Mouse (Mus musculus) forebrain, embryonic 13.5 days (tissue): Measurements from ENCODE around the gene Tln1. TPM values are rescaled to one million over a fixed set of nuclear protein-coding genes. Genes with fewer than 3 reads are reported as not detected.

ENCODE experiments used
- ATAC-seq: fragments of 200-750 bp; cut with Nextera tagmentation; 2 replicates; pipeline ENCODE4 v1.8.0; 2017
- H3K27ac ChIP-seq: fragments of 300-500 bp; sonication (generic); 2 replicates; pipeline ENCODE4 v1.5.1; 2015; ENCODE audit warnings: inconsistent platforms, mild to moderate bottlenecking, moderate library complexity
- H3K27me3 ChIP-seq: fragments of 300-500 bp; sonication (generic); 2 replicates; pipeline ENCODE4 v1.6.1; 2015; ENCODE audit warnings: mild to moderate bottlenecking, inconsistent platforms
- H3K36me3 ChIP-seq: fragments of 300-500 bp; sonication (generic); 2 replicates; pipeline ENCODE4 v1.6.1; 2015; ENCODE audit warnings: mild to moderate bottlenecking, inconsistent platforms; ENCODE audit not compliant: poor library complexity, severe bottlenecking
- H3K4me1 ChIP-seq: fragments of 300-500 bp; sonication (generic); 2 replicates; pipeline ENCODE4 v1.6.1; 2015; ENCODE audit warnings: inconsistent platforms
- H3K4me2 ChIP-seq: fragments of 300-500 bp; sonication (generic); 2 replicates; pipeline ENCODE4 v1.6.1; 2015; ENCODE audit warnings: inconsistent platforms, mild to moderate bottlenecking, moderate library complexity
- H3K4me3 ChIP-seq: fragments of 300-500 bp; sonication (generic); 2 replicates; pipeline ENCODE4 v1.5.1; 2015; ENCODE audit warnings: mild to moderate bottlenecking, inconsistent platforms
- H3K9ac ChIP-seq: fragments of 300-500 bp; sonication (generic); 2 replicates; pipeline ENCODE4 v1.6.1; 2015; ENCODE audit warnings: mild to moderate bottlenecking, inconsistent platforms
- H3K9me3 ChIP-seq: fragments of 300-500 bp; sonication (generic); replicated peaks from 2 replicates; pipeline ENCODE4 v1.6.1; 2016; ENCODE audit warnings: inconsistent platforms
- WGBS: fragments of 180-500 bp; shearing (Covaris S2); methylation state at CpG from one replicate; pipeline ENCODE4 v1.1.7; 2015; 5-methylcytosine and 5-hydroxymethylcytosine counted together
- polyA plus RNA-seq: library from polyadenylated mRNA; unstranded; fragments of >200 nt; fragmentation: Nextera tagmentation; extraction: Ambion mirVana; gene quantifications from 2 replicates; pipeline ENCODE4 v1.2.1, GENCODE M21; 2015

Tln1 gene
- polyA plus RNA-seq, 1 experiment from 2014 or later: 54.7 TPM

DNA sequence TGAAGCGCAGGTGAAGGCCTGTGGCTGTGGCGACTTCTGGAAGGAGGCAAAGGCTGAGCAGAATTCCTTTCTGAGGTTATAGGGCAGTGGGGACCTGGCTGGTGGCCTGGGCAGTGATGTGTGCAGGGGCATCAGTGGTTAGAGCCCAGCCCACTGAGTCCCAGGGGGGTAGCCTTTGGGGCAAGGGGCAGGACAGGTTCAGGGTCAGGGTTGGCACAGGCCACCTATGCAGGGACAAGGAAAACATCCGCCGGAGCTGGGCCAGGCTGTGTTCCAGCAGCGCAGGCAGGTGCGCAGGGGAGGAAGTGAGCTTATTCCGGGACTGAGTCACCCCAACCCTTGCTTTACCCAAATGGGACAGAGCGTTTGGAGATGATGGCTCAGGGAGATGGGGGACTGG, 23.9 kb upstream of the Tln1 start:
- H3K9me3 ChIP-seq: no peaks in the 10 kb centered on the region
- no peak overlapping the region for H3K4me2 ChIP-seq
- H3K9ac ChIP-seq: no peak overlapping the region
- H3K4me3 ChIP-seq: no peak overlapping the region
- H3K27ac ChIP-seq: no peak overlapping the region
- H3K27me3 ChIP-seq: no peaks in the 10 kb centered on the region
- H3K36me3 ChIP-seq: peaks cover 39% of the 10 kb centered on the region
- 82% methylated on average over 8 of the region's 8 CpGs for WGBS
- ATAC-seq: no peak
- H3K4me1 ChIP-seq: no peaks in the 10 kb centered on the region

DNA sequence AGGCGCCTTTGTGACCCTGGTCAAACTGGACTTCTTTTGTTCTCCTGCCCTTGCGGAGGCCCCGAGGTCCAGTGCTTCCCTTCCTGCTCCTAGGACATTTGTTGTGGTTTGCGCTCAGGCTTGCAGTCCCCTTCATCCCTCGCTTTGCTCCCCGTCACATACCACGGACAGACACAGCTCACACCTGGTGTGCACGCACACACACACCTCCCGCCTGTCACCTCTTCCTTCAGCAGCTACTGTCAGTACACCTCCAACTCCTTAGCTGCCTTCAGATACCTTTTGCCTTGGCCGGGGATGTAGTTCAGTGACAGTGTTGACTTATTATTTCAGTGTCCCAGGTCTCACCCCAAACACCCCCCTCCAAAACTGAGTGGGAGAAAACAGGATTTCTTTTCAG, 23.2 kb upstream of the Tln1 start:
- Histone ChIP-seq H3K4me1 (no peaks in the 10 kb centered on the region), H3K4me3 (no peak overlapping the region), H3K9me3 (no peaks in the 10 kb centered on the region), H3K27ac (no peak overlapping the region), H3K9ac (no peak overlapping the region), H3K4me2 (no peak overlapping the region), H3K27me3 (no peaks in the 10 kb centered on the region), H3K36me3 (peaks cover 46% of the 10 kb centered on the region)
- ATAC-seq: no peak
- WGBS: 63% methylated on average over 10 of the region's 10 CpGs

DNA sequence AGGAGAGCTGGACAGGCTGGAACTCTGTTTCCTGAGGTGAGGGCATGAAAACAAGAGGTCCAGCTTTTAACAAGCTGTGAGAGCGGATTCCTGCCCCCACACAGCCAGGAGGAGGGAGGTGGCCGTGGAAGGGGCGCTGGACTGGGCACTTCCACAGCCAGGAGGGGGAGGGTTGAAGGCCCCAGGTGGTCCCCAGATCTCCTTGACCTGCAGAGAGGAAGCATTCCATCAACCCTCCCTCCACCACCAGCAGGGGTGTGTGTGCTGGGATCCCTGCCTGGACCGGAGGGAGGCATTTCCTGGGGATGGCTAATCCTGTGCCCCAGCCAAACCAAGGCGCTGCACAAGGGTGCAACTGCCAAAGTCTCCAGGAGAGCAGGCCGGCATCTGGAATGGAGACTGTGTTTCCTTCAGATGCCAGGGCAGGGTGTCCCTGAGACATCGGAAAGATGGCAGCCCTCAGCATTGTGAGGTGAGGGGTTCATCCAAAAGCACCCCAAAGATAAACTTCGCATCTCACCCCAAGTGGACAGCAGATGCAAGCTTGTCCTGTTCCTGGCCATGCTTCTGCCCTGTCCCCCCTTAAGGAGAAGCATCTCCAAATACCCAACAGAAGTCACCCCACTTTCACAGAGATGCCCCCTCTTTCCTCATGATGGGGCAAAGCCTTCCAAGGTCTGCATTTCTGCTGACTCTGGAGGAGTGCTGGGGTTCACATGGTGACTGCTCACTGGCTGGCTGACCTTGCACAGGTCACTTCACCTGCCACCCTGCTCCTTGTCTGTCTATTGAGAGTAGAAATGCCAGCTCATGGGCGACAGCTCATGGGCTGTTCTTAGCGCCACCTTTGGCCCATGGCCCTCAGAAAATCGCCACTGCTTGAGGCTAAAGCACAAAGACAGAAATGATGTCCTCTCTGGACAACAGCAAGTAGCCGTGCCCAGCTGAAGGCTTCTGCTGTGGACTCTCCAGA, 22.2 kb upstream of the Tln1 start, which contains the start of gene Msmp:
Gene Msmp, minus strand, starts transcription at position 51 of the 973 bp plus-strand sequence.
- Histone ChIP-seq H3K36me3 (peaks cover 51% of the 10 kb centered on the region), H3K27me3 (no peaks in the 10 kb centered on the region), H3K4me3 (no peak within 1 kb of the TSS), H3K9me3 (no peaks in the 10 kb centered on the region), H3K9ac (no peak within 1 kb of the TSS), H3K4me1 (peaks cover 4% of the 10 kb centered on the region), H3K27ac (no peak within 1 kb of the TSS), H3K4me2 (no peak within 1 kb of the TSS)
- WGBS: 65% methylated on average over 12 of the region's 12 CpGs
- no peak for ATAC-seq

DNA sequence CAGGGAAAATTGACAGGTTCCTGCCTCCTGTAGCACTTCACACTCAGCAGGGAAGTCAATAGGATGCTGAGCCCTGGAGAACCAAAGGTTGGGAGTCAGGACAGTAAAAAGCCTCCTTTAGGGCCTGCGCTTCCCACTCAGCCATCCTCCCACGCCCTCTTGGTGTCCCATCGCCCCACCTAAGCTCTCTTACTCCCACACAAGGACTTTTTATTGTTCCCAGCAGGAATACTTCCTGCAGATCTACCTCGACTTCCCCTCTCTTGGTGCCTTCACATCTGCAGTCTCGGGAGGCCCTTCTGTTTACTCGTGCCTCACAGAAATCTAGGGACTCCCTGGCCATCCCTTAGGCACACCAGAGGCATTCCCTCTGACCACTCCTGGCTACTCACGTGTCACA, 20.9 kb upstream of the Tln1 start:
- no peak for ATAC-seq
- Histone ChIP-seq H3K36me3 (peaks cover 51% of the 10 kb centered on the region), H3K9ac (no peak overlapping the region), H3K4me1 (peaks cover 10% of the 10 kb centered on the region), H3K4me2 (no peak overlapping the region), H3K4me3 (no peak overlapping the region), H3K9me3 (no peaks in the 10 kb centered on the region), H3K27ac (no peak overlapping the region), H3K27me3 (no peaks in the 10 kb centered on the region)
- WGBS: 81% methylated on average over 7 of the region's 7 CpGs

DNA sequence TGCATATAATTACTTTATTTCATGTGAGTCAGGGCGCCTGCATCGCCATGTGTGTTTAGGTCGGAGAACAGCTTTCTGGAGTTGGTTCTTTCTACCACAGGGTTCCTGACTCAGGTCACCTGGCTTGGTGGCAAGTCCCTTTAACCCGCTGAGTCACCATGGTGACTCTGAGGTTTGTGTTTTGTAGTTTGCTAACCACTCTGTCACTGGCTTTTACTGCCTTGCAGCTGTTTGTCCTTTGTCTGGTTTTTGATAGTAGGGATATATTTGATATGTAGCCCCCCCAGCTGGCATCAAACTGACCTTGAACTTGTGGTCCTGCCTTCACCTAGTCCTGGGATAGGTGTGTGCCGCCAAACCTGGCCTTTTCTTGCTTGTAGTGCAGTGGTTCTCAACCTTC, 19.8 kb upstream of the Tln1 start:
- WGBS: 94% methylated on average over 5 of the region's 5 CpGs
- Histone ChIP-seq H3K27ac (no peak overlapping the region), H3K27me3 (no peaks in the 10 kb centered on the region), H3K36me3 (peaks cover 51% of the 10 kb centered on the region), H3K9ac (no peak overlapping the region), H3K4me3 (no peak overlapping the region), H3K4me2 (no peak overlapping the region), H3K4me1 (peaks cover 21% of the 10 kb centered on the region), H3K9me3 (no peaks in the 10 kb centered on the region)
- ATAC-seq: no peak

DNA sequence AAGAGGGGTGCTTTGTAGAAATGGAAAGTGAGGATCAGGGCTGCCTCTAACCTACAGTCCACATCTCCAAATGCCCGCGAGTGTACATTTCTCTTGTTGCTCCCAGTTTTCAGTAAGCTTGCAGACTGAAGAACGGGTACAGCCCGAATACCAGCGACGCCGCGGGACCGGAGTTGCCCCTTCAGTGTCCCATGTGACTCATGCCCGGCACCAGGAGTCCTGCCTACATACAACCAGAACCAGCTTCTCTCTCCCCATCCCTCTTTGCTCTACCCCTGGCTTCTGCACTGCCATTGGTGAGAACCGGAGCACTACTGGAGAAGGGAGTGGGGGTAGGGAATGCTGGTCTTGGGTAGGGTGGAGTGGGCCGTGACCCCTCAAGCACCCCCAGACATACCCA, 18.9 kb upstream of the Tln1 start:
- WGBS: 96% methylated on average over 12 of the region's 12 CpGs
- no peak for ATAC-seq
- H3K4me2 ChIP-seq: no peak overlapping the region

DNA sequence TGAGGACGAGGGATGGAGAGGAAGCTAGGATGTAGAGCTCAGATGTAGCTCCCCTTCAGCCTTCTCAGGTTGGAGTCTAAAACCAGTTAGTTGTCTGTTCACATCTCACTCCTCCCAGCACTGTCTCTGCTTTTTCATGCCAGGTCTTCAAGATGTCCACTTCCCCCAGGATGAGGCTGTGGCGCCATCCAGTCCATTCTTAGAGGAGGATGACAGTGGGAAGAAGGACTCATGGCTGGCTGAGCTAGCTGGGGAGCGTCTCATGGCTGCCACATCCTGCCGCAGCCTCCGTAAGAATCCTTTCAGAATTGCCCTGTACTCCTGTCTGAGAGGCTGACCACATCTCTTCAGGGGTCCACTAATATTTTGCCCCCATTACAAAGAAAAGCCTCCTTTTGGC, 18.2 kb upstream of the Tln1 start:
- no peak overlapping the region for H3K4me3 ChIP-seq
- ATAC-seq: no peak
- peaks cover 36% of the 10 kb centered on the region for H3K4me1 ChIP-seq
- no peak overlapping the region for H3K27ac ChIP-seq
- H3K27me3 ChIP-seq: no peaks in the 10 kb centered on the region
- no peak overlapping the region for H3K4me2 ChIP-seq
- WGBS: 91% methylated on average over 5 of the region's 5 CpGs
- no peak overlapping the region for H3K9ac ChIP-seq
- no peaks in the 10 kb centered on the region for H3K9me3 ChIP-seq
- H3K36me3 ChIP-seq: peaks cover 51% of the 10 kb centered on the region

More for the DNA sequence above, 18.9 kb upstream of the Tln1 start:
- Histone ChIP-seq H3K9ac (no peak overlapping the region), H3K27me3 (no peaks in the 10 kb centered on the region), H3K4me1 (peaks cover 29% of the 10 kb centered on the region), H3K27ac (no peak overlapping the region), H3K9me3 (no peaks in the 10 kb centered on the region), H3K4me3 (no peak overlapping the region), H3K36me3 (peaks cover 51% of the 10 kb centered on the region)

DNA sequence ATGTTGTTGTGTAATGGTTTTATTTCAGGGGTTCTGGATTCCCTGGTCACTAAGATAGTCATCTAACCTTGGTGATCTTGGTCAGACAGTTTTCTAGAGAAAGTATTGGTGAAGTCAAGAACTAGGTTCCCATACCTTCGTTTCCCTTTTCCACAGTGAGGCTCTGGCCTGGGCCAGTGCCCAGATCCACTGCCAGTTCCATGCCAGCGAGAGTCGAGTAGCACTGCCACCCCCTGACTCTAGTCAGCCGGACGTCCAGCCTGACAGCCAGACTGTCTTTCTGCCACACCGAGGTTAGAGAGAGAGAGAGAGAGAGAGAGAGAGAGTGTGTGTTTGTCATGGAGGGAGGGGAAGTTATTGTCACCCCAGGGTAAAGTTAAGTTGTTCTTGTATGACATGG, 17.2 kb upstream of the Tln1 start:
- no peak for ATAC-seq
- H3K9ac ChIP-seq: peak overlapping the region; percentile 91
- WGBS: 84% methylated on average over 6 of the region's 6 CpGs

DNA sequence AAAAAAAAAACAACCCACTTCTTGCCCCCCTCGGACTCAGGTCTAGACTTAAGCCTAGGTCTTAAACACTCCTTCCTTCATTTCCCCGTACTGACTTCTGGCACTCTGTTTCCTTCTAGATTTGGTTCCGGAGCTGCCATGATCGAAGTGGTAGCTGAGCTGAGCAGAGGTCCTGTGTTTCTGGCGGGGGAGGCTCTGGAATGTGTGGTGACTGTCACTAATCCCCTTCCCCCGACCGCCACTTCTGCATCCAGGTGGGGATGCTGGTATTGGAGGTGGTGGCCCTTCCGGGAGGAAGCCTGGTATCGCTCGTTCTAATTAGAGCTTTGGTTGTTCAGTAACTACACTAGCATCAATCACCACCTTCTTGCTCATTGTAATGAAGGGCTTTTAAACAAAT, 16.8 kb upstream of the Tln1 start:
- 9% methylated on average over 10 of the region's 10 CpGs for WGBS
- Histone ChIP-seq H3K4me1 (peaks cover 46% of the 10 kb centered on the region), H3K4me2 (peak overlapping the region; percentile 94), H3K36me3 (peaks cover 42% of the 10 kb centered on the region), H3K9ac (peak overlapping the region; percentile 91), H3K27ac (peak overlapping the region; percentile 72; the same call in 1 of the 2 replicates), H3K4me3 (peak overlapping the region; percentile 88), H3K9me3 (no peaks in the 10 kb centered on the region), H3K27me3 (no peaks in the 10 kb centered on the region)
- no peak for ATAC-seq

More for the DNA sequence above, 17.2 kb upstream of the Tln1 start:
- peak overlapping the region; percentile 88 for H3K4me3 ChIP-seq
- H3K4me2 ChIP-seq: peak overlapping the region; percentile 94
- no peaks in the 10 kb centered on the region for H3K27me3 ChIP-seq
- no peak overlapping the region for H3K27ac ChIP-seq
- H3K9me3 ChIP-seq: no peaks in the 10 kb centered on the region
- peaks cover 46% of the 10 kb centered on the region for H3K4me1 ChIP-seq
- peaks cover 45% of the 10 kb centered on the region for H3K36me3 ChIP-seq

DNA sequence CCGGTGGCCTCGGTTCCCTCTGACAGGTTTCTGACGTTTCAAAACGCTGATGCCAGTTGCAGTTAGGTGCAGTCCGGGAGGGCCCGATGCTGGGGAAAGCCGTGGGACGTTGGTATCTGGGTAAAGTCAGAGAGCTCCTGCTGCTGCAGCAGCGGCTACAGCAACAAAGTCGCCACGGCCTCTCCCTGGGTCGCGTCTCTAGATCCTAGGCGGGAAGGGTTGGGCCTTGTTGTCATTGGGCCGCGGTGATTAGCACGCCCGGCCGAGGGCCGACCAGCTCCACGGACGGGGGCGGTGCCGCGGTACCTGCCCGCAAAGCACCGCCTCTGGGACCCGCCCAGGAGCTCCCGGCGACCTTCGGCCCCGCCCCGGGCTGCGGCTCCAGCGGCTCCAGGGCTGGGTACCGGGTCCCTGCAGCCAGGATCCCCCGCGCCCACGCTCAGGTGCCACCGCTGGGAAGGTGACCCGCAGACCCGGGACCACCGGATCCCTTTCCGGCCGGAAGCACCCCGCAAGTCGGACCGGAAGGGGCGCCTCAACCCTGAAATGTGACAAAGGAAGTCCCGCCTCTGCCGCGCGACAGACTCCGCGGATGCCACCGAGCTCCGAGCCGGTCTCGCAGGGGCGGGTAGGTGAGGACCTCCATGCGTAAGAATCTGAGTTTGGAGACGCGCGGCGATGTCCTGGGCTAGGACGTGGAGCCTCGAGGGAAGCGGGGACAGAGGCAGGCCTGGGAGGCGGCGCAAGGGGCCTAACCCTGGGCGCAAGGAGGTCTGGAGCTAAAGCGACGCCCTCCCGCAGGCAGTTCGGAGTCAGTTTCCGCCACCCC, 16.1 kb upstream of the Tln1 start, which contains the start of the genes Rgp1 and Gba2:
Gene Rgp1, plus strand, starts transcription at position 340 of the 829 bp plus-strand sequence.
Gene Gba2, minus strand, starts transcription at position 498 of the 829 bp plus-strand sequence.
- Histone ChIP-seq H3K27me3 (no peaks in the 10 kb centered on the region), H3K27ac (peak within 1 kb of the TSS; percentile 72), H3K4me2 (peak within 1 kb of the TSS; percentile 94), H3K4me1 (peaks cover 46% of the 10 kb centered on the region), H3K4me3 (peak within 1 kb of the TSS; percentile 88), H3K36me3 (peaks cover 42% of the 10 kb centered on the region), H3K9me3 (no peaks in the 10 kb centered on the region), H3K9ac (peak within 1 kb of the TSS; percentile 91)
- under 1% methylated on average over 54 of the region's 76 CpGs for WGBS
- peak; percentile 87 for ATAC-seq

DNA sequence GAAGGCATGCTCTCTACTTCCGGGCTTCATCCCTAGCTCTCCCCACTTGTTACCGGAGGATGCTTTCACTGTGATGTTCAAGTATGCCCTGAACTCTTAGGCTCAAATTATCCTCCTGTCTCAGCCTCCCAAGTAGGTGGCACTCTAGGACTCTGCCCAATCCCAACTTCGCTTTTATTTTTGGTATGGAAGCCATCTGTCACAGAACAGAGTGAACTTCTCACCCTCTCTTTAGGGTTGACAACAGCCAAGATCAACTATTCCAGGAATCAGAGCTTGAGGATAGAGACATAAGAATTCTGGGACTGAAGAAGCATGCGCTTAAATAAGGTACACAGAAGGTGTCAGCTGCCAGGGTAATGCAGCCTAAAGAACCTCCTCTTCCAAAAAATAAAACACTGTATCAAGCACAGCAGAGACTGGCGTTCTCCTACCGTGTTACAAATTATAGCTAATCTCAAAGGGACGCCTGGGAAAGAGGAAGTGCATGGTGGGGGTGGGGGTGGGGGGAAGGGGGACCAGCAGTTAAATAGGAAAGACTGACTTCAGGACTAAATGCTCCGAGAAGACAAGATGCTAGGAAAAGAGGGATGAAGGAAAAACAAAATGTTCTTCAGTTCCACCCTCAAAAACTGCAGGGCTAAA, 14.9 kb upstream of the Tln1 start:
- Histone ChIP-seq H3K27ac (no peak overlapping the region), H3K4me1 (peaks cover 46% of the 10 kb centered on the region), H3K27me3 (no peaks in the 10 kb centered on the region), H3K4me2 (peak overlapping the region; percentile 94), H3K4me3 (peak overlapping the region; percentile 88), H3K36me3 (peaks cover 42% of the 10 kb centered on the region), H3K9me3 (no peaks in the 10 kb centered on the region), H3K9ac (peak overlapping the region; percentile 91)
- 63% methylated on average over 8 of the region's 8 CpGs for WGBS
- no peak for ATAC-seq
